In the genomic region with DNA sequence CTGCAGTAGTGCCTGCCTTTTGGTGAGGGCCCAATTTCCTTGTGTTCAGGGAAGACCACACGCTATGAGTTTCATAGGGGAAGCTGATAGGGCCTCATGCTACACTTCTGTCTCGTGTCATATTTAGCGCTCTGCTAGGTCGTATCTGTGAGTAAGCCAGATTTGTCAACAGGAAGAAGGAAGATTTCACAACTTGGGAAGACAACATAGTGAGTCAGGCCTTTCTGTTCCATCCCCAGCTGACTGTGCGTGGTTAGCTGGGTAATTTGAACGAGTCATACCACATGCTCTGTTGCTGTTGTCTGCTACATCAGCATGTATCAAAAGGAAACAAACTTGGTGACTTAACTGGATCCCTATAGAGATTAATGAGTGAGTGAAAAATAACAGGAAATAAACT, we compare ENCODE assay signal across 9 mouse cellular contexts. TPM values are rescaled to one million over a fixed set of nuclear protein-coding genes. Genes with fewer than 3 reads are reported as not detected.
A peak's percentile ranks its signal among the peaks of the same experiment; 100 is the strongest.
DNase-seq lines count a peak whose midpoint lies in the region; ATAC-seq and TF ChIP-seq lines count a peak whose summit lies in the region.
"Had no signal": no experiment of that assay in that cellular context is flagged by ENCODE, and none has a peak within 500 bp of the region (broad histone marks: within the 10 kb centered on the region; RNA-seq: fewer than 3 reads in every experiment).

No protein-coding gene starts in this region.

- H3K9me3 ChIP-seq in stomach, postnatal 0 days (ENCODE audit: control insufficient read depth, low read length), result no peaks in the 10 kb centered on the region
- H3K9me3 ChIP-seq: embryonic facial prominence, embryonic 13.5 days had no signal

- no peak overlapping the region for H3K4me3 ChIP-seq in stomach, postnatal 0 days (ENCODE audit: low read depth, low read length)
- H3K4me3 ChIP-seq: embryonic facial prominence, embryonic 13.5 days had no signal

- no peaks in the 10 kb centered on the region for H3K4me1 ChIP-seq in stomach, postnatal 0 days (replicated peaks; ENCODE audit: control insufficient read depth, insufficient read depth)

- H3K9ac ChIP-seq in stomach, postnatal 0 days (ENCODE audit: low read length), result no peak overlapping the region
- H3K9ac ChIP-seq: embryonic facial prominence, embryonic 13.5 days had no signal

- intact Hi-C loops in gastrocnemius, postnatal 14 days (cut with DNase I; ENCODE audit: low total_unique reads), result no loop called here

- WGBS in stomach, postnatal 0 days, result 52% methylated on average over 6 of the region's 6 CpGs

- H3K36me3 ChIP-seq in stomach, postnatal 0 days (ENCODE audit: control insufficient read depth, insufficient read depth, low read length), result no peaks in the 10 kb centered on the region
- H3K36me3 ChIP-seq: embryonic facial prominence, embryonic 13.5 days had no signal

- TF ChIP-seq EP300 in stomach, postnatal 0 days (optimal IDR thresholded peaks at IDR 0.05), result no peak

- peak; percentile 27 for DNase-seq in gastrocnemius, postnatal 25 days
- no peak for DNase-seq in gastrocnemius, postnatal 14 days
- peak; percentile 17 to 45 for DNase-seq in spleen, postnatal 4 days (ENCODE audit: low spot score in 2 of 2)
- DNase-seq in spleen, postnatal 14 days (ENCODE audit: low spot score in 2 of 2), result no peak
- DNase-seq in liver, result peak; percentile 50
- no peak for DNase-seq in stomach, postnatal 0 days (ENCODE audit: low spot score)
- DNase-seq in cerebellum, adult 11 months, result no peak
- no peak for DNase-seq in kidney, adult 9 months

- no peak overlapping the region for H3K4me2 ChIP-seq in stomach, postnatal 0 days (replicated peaks; ENCODE audit: low read depth)
- H3K4me2 ChIP-seq: embryonic facial prominence, embryonic 13.5 days had no signal

- no peak overlapping the region for H3K27ac ChIP-seq in stomach, postnatal 0 days (replicated peaks)
- H3K27ac ChIP-seq: embryonic facial prominence, embryonic 13.5 days had no signal

- peak; percentile 90 for ATAC-seq in stomach, postnatal 0 days (ENCODE audit: low FRiP score, low TSS enrichment)

- no peaks in the 10 kb centered on the region for H3K27me3 ChIP-seq in stomach, postnatal 0 days (ENCODE audit: control insufficient read depth, insufficient read depth, low read length)
- H3K27me3 ChIP-seq: embryonic facial prominence, embryonic 13.5 days had no signal

- TF ChIP-seq CTCF in stomach, postnatal 0 days (IDR thresholded peaks at IDR 0.05; ENCODE audit: low read depth), result no peak

RNA-seq across cellular contexts. Expression of gene Lpin2, which starts 17.4 kb away (rescaled TPM):
- total RNA-seq in gastrocnemius, postnatal 25 days (2021), result 1 to 10 TPM; 4.0 to 4.9 TPM
- 1 to 10 TPM; 6.1 to 6.3 TPM for total RNA-seq in gastrocnemius, postnatal 14 days (2021)
- polyA plus RNA-seq in stomach, postnatal 0 days (2015; fragmentation: Nextera tagmentation; extraction: Ambion mirVana), result 21.3 and 22.6 TPM in 2 replicates

Comparison
In these comparisons a context has a peak if more than half of its experiments do, and no peak if none do; other contexts are left out.
1. DNase-seq: peak in gastrocnemius, postnatal 25 days (single experiment), spleen, postnatal 4 days (2 of 2) and liver (single experiment); none in gastrocnemius, postnatal 14 days (single experiment), spleen, postnatal 14 days (0 of 2), stomach, postnatal 0 days (single experiment), cerebellum, adult 11 months (single experiment) and kidney, adult 9 months (single experiment).